Mouse (Mus musculus) layer of hippocampus, postnatal 36 days (tissue): ENCODE results near the gene Itgb2l. TPM values are rescaled to one million over a fixed set of nuclear protein-coding genes. Genes with fewer than 3 reads are reported as not detected.
A peak's percentile ranks its signal among the peaks of the same experiment; 100 is the strongest.

ENCODE experiments used
- DNase-seq, 2 experiments: peaks; one replicate each; pipeline ENCODE4 v3.0.0; 2022
- total RNA-seq, 2 experiments: library from RNA; stranded (reverse); gene quantifications; 2 replicates each; pipeline ENCODE4 v1.2.3; 2021

The Itgb2l gene
- total RNA-seq, 2 experiments from 2014 or later: not detected

DNA sequence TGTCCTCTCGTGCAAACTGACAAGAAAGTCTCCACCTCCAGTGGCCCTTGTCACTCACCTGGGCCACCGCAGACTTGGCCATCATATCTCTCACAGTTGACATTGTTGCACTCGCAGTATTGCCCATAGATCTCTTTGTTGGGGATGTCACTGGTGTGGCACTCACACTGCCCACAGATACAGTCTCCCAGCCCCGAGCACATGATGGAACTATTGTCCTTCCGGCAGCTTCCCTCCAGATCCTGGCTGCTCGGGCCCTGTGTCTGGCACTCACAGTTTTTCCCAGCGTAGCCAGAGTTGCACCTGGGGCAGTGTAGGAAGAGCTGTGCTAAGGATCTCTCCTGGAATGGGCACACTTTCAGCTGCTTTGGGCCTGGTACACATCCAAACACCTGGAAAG lies 16.7 kb downstream of the Itgb2l start:
- no peak for DNase-seq

DNA sequence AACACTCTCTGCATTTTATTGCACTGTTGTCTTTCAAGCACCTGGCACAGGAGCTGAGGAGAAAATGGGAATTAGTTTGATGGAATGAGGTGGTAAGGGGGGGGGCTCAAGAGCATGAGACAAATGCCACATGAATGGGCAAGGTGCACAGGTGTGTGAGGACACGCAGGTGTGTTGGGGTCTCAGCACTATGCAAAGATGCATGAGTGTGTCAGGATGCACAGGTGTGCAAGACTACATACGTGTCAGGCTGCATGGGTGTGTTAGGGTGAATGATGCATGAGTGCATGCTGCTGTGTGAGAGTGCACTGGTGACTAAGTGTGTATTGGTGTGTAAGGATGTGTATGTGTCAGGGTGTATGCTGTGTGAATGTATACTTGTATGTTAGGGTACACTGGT lies 18.4 kb downstream of the Itgb2l start:
- DNase-seq: no peak

DNA sequence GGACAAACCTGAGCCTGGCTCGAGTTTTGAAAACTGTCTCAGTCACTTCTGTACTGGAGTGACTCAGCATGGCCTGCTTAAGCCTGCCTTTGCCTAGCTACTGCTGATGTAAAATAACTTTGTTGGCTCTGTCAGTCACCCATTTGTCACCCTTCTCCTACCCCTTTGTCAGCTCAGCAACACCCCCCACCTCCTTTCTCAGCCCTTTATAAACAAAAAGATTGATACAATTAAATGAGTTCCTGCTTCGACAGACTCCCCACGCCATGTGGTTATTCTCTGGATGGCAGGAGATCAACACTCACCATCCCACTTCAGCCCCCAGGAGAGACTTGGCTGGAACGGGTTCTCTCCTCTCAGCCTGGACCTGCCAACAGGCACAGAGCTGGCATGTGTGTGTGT lies 35.4 kb downstream of the Itgb2l start:
- DNase-seq: no peak

DNA sequence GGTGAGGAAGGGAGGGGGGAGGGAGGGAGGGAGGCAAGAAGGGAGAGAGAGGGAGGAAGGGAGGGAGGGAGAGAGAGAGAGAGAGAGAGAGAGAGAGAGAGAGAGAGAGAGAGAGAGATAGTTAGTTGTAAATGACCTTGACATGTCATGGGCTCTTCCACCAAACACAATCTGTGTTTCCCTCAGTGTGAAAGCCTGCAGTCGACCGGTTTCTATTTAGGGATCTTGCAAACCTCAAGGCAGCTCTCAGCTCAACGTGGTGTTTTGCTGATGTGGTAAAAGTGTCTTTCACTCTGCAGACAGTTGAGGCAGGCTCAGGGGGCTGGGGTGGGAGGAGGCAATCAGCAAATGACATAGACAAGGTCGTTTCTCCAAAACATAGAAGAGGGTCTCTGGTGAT lies 37.1 kb downstream of the Itgb2l start:
- no peak for DNase-seq

DNA sequence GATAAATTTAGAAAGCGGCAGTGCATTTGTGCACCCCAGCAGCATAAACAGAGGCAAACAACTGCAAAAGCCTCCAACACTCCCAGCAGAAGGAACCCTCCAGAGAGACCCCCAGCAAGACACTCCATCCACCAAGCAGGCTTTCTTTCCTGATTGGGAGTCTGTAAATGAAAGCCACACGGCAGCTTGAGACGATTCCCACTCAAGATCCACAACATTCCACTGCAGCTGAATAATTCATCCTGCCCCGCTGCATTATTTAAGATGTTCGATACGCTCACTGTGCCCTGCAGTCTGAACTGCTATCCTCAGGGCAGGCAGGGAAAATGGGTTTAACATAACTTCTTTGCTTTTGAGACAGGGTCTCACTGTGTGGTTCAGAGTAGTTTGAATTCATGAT lies 41.1 kb downstream of the Itgb2l start:
- DNase-seq: no peak

DNA sequence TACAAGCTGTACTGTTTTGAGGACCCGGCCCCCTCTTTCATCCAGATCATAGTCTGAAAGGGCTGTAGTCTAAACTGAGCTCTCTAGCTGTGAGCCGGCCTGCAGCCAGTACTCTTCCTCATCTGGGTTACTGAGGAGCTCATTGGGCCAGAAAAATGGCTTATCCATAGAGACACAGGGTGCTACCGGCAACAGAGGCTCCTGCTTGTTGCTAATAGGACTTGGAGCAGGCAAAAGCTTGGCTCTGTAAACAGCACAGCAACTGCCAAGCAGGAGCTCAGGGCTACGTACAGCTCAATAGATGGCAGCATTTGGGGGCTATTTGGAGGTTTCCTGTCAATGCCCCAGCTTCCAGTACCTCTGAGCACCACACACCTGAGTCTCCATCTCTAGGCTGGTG lies 43.4 kb downstream of the Itgb2l start:
- DNase-seq: peak; percentile 24 to 26

DNA sequence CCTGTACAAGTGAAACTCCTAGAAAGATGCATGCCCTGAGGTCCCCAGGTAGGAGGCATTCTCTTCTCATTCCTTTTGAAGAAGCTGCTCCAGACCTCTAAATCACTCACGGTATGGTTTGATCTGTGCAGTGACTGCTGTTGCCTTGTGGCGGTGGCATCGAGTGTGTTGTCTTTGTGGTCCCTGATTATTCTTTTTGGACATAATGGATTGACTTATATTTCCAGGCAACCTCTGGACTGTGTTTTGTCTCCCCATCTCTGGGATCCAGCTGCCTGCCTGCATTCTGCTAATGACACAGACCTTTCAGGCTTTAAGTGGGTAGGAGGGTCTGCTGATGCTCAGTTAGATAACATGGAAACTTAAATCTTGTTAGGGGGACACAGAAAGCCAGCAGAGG lies 44.6 kb downstream of the Itgb2l start:
- DNase-seq: no peak

DNA sequence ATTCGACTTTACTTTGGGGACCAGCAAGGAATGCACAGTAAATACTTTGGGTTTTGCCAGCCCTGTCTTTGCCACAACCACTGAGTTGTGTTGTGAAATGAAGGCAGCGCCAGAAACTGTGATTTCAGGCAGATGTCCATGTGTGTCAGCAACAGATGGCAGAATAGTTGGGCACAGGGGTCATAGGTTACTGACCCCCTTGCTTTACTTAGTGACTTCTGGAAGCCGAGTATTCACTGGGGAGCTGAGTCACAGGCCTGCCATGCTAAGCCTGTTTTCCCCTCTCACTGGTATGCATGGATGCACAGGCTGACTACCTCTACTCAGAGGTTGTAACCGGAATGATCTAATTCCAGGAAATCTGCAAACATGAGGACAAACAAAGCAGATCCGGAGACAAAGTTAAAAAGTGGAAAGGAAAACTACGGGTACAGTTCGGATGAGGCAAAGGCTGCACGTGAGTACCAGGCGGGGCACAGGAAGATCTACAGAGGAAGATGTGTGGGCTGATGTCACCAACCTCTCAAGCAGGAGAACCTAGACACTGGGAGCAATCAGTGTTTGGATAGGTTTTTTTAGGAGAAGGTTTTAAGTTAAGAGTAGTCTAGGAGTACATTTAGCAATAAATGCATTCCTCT lies 47.3 kb downstream of the Itgb2l start:
- no peak for DNase-seq

DNA sequence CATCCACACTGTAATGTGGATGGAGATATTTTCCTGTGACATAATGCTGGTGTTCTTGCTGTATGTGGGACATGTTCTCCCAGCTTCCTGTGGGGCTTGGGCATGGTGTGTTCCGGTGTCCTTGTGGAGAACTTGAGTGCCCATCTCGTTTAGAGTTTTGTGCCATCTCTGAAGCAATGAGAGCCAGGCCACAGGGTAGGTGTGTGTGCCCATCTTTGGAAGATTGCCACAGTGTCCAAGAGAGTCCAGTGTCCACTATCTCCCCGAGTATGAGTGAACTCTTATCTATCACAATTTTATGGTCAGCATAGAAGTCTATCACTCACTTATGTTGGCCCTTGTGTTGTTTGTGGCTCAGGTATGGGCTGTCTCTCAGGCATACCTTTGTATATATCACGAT lies 47.9 kb downstream of the Itgb2l start:
- DNase-seq: no peak

DNA sequence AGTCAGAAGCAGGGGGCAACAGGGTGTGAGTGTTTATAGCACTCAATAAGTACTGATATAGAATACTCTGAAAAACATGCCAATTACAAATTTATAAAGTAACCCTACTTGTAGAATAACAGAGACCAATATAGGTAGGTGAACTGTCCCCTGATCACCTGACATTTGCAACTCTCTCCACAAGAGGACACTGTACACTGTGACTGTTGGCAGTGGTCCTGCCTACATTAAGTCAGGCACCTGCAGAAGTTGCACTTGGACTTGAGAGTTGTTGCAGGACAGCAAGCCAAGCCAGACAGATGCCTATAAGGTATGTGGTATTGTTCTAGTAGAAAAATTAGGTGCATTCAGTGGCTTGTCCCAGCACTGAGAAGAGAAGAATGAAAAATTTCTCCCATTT lies 52.3 kb downstream of the Itgb2l start:
- no peak for DNase-seq

DNA sequence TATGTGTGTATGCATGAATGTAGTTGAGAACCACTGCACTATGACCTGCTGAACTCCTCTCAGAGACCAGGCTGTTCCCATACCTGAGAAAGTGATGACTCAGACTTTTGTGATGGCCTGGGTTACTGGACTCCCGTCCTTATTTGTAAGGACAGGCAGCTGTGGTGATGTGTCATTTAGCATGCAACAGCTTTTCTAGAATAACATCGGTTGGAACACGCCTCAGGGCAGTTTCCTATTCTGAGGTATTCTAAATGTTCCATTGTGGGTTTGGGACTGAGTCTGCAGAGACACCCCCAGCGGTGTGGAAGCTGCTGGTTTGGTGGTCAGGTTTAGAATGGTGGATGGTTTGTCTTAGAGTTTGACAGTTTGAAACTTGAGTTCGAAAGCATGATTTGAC lies 54.9 kb downstream of the Itgb2l start:
- no peak for DNase-seq

DNA sequence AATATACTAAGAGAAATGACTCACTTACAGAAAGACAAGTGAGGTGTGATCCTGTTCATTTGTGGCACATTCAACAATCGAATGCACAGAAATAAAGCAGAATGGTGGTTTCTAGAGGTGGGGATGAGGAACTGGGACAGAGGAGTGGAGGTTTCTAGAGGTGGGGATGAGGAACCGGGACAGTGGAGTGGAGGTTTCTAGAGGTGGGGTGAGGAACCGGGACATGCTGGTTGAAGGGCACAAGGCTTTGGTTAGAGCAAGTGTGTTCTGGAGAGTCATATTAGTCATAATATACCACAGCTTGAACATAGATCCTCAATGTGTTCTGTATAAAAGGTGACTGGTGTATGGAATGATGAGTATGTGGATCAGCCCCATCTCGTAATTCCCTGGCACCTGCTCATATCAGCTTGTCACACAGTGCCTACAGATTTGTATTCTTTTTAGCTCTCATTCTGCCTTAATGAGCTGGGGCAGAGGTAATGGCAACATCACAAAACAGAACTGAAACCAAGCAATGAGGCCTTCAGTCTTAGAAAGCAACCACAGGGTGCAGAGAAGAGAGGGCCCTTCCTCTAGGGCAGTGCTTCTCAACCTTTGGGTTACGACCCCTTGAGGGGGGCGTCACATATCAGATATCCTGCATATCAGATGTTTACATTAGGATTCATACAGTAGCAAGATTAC lies 55.6 kb downstream of the Itgb2l start:
- DNase-seq: no peak

DNA sequence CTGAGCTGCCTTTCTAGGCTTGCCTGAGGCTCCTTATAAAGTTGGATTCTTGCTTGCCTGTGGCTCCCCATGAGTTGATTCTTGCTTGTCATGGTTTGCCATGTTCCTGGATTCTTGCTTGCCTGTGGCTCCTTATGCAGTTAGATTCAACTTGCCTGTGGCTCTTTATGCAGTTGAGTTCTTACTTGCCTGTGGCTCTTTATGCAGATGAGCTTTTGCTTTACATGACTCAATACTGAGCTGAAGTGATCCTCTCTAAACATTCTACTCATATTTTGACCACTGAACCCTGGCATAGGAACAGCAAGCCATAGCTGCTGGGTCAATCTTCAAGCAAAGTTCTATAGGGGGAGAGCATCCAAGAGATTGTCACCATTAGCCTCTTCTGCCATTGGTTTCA lies 58.7 kb downstream of the Itgb2l start:
- no peak for DNase-seq

DNA sequence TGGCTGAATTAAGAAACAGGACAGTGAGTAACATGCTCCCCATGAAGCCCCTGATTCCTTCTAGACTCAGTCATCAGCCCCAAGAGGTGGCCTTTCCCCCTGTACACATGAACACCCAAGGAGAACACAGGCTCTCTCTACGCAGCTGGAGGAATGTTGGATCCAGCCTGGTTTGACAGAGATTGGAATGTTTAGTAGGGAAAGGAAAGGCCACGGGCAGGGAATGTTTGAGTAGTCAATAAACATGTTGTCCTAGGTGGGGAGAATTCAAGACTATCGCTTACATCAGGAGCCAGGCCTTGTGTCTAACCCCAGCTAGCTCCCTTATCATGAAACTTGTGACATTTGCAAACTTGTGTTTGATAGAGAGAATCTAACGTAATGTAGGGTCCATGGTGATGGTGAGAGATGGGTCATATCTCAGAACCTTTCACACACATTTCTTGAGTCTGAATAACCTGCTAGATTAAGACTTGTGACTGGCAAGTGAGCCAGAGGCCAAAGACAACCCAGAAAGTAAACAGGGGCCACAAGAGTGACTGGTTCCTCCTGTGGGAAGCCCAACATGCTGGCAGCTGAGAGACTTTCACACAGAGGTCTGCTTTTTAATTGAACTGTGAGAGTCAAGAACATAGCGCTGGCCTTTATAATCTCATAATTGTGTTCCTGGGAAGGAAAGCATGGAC lies 60.8 kb downstream of the Itgb2l start:
- DNase-seq: no peak

DNA sequence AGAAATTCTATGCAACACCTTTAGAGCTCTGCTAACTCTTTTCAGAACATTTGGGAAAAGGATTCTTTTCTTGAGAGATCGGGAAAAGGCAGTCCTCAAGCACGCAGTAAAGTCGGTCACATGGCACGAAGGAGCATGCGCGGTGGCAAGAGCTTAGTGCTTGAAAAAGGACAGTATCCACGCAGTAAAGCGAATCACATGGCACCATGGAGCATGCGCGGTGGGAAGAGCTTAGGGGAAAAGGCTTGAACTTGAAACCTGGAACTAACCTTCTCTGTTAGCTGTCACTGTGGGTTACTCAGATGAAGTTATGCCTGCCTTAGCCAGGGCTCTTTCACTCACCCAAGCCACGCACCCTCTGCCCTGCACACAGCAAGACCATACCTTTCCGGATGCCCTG lies 62.0 kb downstream of the Itgb2l start:
- no peak for DNase-seq

DNA sequence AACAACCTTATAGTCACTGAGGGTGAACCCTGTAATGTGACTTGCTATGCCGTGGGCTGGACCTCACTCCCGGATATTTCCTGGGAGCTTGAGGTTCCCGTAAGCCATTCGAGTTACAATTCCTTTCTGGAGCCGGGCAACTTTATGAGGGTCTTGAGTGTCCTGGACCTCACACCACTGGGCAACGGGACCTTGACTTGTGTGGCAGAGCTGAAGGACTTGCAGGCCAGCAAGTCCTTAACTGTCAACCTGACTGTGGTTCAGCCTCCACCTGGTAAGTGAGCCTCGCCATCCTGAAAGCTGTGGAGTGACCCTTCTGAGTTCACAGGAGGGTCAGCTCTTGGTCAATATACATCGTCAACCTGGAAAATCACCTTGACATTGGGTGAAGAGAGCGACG lies 65.3 kb downstream of the Itgb2l start:
- no peak for DNase-seq

DNA sequence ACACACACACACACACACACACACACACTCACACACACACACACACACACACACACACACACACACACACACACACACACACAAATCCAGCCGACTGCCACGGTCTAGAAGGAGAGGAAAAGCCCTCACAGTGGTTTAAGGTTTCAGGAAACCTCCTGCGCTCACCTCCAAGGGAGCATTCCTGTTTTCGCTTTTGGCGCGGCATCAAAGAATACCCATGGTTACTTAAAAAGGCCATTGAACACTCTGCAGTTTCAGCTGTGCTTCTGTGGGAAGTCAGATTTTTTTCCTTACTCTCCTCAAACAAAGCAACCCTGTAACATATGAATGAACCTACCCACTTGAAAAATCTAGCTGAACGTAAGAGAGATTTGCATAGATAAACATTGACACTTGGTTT lies 67.1 kb downstream of the Itgb2l start:
- DNase-seq: no peak

DNA sequence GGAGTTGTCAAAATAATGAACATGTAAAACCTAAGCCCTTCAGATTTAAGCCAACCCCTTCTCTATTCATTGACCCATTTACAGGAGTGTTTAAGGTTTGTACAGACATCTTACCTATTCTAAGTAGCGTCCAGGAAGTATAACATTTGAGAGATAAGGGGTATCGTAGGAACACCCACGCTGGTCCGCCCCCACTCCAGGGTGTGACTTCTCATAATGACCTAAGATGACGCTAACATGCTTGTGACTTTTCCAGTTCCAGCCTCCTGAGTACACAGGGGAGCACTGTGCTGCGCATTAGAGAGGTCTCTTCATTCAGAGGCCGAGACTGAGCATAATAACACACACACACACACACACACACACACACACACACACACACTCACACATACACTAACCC lies 67.9 kb downstream of the Itgb2l start:
- no peak for DNase-seq

DNA sequence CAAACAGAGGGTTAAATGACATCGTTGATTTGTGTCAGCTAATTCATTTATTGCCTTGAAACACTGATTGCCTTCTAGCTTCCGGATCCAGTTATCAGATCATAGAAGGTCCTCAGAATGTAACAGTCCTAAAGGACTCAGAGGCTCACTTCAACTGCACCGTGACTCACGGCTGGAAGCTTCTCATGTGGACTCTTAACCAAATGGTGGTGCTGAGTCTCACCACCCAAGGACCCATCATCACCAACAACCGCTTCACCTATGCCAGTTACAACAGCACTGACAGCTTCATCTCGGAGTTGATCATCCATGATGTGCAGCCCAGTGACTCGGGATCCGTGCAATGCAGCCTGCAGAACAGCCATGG lies 70.7 kb downstream of the Itgb2l start:
- no peak for DNase-seq

Other genes with a start within 250 kb of the Itgb2l start
- gene Sh3bgr, start 243.2 kb downstream of the Itgb2l start, total RNA-seq: 1 to 10 TPM; 2.2 to 2.9 TPM
- gene B3galt5, start 207.8 kb downstream of the Itgb2l start, total RNA-seq: 10 to 100 TPM; 48.7 to 57.1 TPM
- gene Pcp4, start 24.0 kb upstream of the Itgb2l start, total RNA-seq: 100 to 1,000 TPM; 289 to 293 TPM